Mouse (Mus musculus) heart, adult 2 months (tissue): ENCODE measurements around the gene Lypd6b. TPM values are rescaled to one million over a fixed set of nuclear protein-coding genes. Genes with fewer than 3 reads are reported as not detected.
A peak's percentile ranks its signal among the peaks of the same experiment; 100 is the strongest.

Experiments used
- DNase-seq, 2 experiments: peaks; one replicate each; pipeline ENCODE4 v3.0.0; 2021
- H3K27ac ChIP-seq: fragments of 200-600 bp; 2 replicates; pipeline ENCODE4 v1.8.1; 2022
- H3K27me3 ChIP-seq: fragments of 200-500 bp; 2 replicates; pipeline ENCODE4 v1.6.1; 2012; ENCODE audit warnings: mild to moderate bottlenecking, low read length, inconsistent platforms, mixed read lengths; ENCODE audit not compliant: control insufficient read depth, insufficient read depth
- H3K36me3 ChIP-seq: fragments of 200-500 bp; 2 replicates; pipeline ENCODE4 v1.6.1; 2012; ENCODE audit warnings: low read length, inconsistent platforms; ENCODE audit not compliant: control insufficient read depth, insufficient read depth
- H3K4me1 ChIP-seq: fragments of 200-500 bp; 2 replicates; pipeline ENCODE4 v1.6.1; 2011; ENCODE audit warnings: low read length; ENCODE audit not compliant: control insufficient read depth, insufficient read depth
- H3K4me3 ChIP-seq: fragments of 200-600 bp; 2 replicates; pipeline ENCODE4 v1.8.1; 2022
- H3K79me2 ChIP-seq: fragments of 200-500 bp; replicated peaks from 2 replicates; pipeline ENCODE4 v1.6.1; 2012; ENCODE audit warnings: mild to moderate bottlenecking, inconsistent platforms, low read length, moderate library complexity, mixed read lengths; ENCODE audit not compliant: control insufficient read depth, insufficient read depth
- H3K9ac ChIP-seq: fragments of 200-500 bp; 2 replicates; pipeline ENCODE4 v1.6.1; 2012; ENCODE audit warnings: low read depth, mild to moderate bottlenecking, control low read depth, inconsistent platforms, low read length, mixed read lengths
- CTCF ChIP-seq: fragments of 200-600 bp; IDR thresholded peaks from 2 replicates; pipeline ENCODE4 v1.8.1; 2022; ENCODE audit warnings: antibody characterized with exemption, mild to moderate bottlenecking, moderate library complexity
- EP300 ChIP-seq: fragments of 200-500 bp; IDR thresholded peaks from 2 replicates; pipeline ENCODE4 v1.6.1; 2011; ENCODE audit warnings: low read depth, low read length, control low read depth; ENCODE audit not compliant: insufficient read depth
- POLR2A ChIP-seq: fragments of 200-500 bp; IDR thresholded peaks from 2 replicates; pipeline ENCODE4 v1.6.1; 2011; ENCODE audit warnings: mild to moderate bottlenecking, low read depth, low read length, control low read depth; ENCODE audit not compliant: insufficient read depth
- WGBS: fragments of 180-500 bp; shearing (Covaris S2); methylation state at CpG from one replicate; pipeline ENCODE4 v1.1.7; 2018; 5-methylcytosine and 5-hydroxymethylcytosine counted together
- intact Hi-C: fragments of 180-260 bp; cut with DNase I; formaldehyde crosslinking; loops from one replicate; pipeline ENCODE4 v1.15.1; 2025
- polyA plus RNA-seq: library from polyadenylated mRNA; depleted of rRNA; stranded (reverse); fragments of >200 nt; gene quantifications from 2 replicates; pipeline ENCODE4 v1.2.3, GENCODE M21; 2012
- total RNA-seq, 2 experiments: library from RNA; stranded (reverse); gene quantifications; 2 replicates each; pipeline ENCODE4 v1.2.3; 2021

Lypd6b gene
- total and polyA plus RNA-seq, 3 experiments: 0.10 to 0.25 TPM; not detected in 1

- Histone ChIP-seq H3K79me2 (no peaks in the 10 kb centered on the region), H3K9ac (no peak overlapping the region), H3K4me3 (no peak overlapping the region), H3K27ac (no peak overlapping the region), H3K4me1 (no peaks in the 10 kb centered on the region), H3K27me3 (no peaks in the 10 kb centered on the region), H3K36me3 (no peaks in the 10 kb centered on the region)
- no peak for TF ChIP-seq EP300
- no peak for TF ChIP-seq POLR2A
- no peak for TF ChIP-seq CTCF
- 87% methylated on average over 4 of the region's 4 CpGs for WGBS
- intact Hi-C loops: no loop called here
- no peak for DNase-seq
These were observed 12.3 kb upstream of the Lypd6b start for GRCm38 (mm10) chr2:49775187-49775586.

DNA sequence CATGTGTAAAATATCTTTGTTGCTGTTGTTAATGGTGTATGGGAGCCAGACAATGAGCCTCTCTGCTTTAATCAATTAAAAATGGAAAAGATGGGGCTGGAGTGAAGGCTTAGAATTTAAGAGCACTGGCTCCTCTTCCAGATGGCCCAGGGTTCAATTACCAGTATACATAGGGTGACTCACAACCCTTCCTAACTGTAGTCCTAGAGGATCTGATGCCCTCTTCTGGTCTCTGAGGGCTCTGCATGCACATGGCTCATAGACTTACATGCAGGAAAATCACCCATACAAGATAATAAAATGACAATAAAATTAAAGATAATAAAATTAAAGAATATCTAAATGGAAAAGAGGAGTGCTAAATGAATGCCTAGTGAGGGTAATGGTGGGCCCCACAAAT is 11.8 kb upstream of the Lypd6b start:
- intact Hi-C loops: no loop called here
- TF ChIP-seq CTCF: peak; percentile 29; the same call in 1 of the 2 replicates
- no peak for TF ChIP-seq POLR2A
- TF ChIP-seq EP300: no peak
- Histone ChIP-seq H3K4me1 (no peaks in the 10 kb centered on the region), H3K36me3 (no peaks in the 10 kb centered on the region), H3K4me3 (no peak overlapping the region), H3K79me2 (no peaks in the 10 kb centered on the region), H3K27ac (no peak overlapping the region), H3K27me3 (no peaks in the 10 kb centered on the region), H3K9ac (no peak overlapping the region)
- no peak for DNase-seq

GRCm38 (mm10) chr2:49776407-49776806 is 11.1 kb upstream of the Lypd6b start:
- no peaks in the 10 kb centered on the region for H3K27me3 ChIP-seq
- no peaks in the 10 kb centered on the region for H3K79me2 ChIP-seq
- no peak overlapping the region for H3K4me3 ChIP-seq
- TF ChIP-seq POLR2A: no peak
- no peak for TF ChIP-seq EP300
- no peak for TF ChIP-seq CTCF
- WGBS: 79% methylated on average over 4 of the region's 4 CpGs
- H3K36me3 ChIP-seq: no peaks in the 10 kb centered on the region
- H3K4me1 ChIP-seq: no peaks in the 10 kb centered on the region
- H3K27ac ChIP-seq: no peak overlapping the region
- H3K9ac ChIP-seq: no peak overlapping the region
- no peak for DNase-seq
- intact Hi-C loops: no loop called here

GRCm38 (mm10) chr2:49788051-49788418 is 547 bp downstream of the Lypd6b start:
- peak overlapping the region; percentile 33; the same call in 1 of the 2 replicates for H3K4me3 ChIP-seq
- no peak for DNase-seq
- peaks cover 10% of the 10 kb centered on the region for H3K27me3 ChIP-seq
- no peak overlapping the region for H3K27ac ChIP-seq
- WGBS: 3% methylated on average over 14 of the region's 14 CpGs
- H3K9ac ChIP-seq: no peak overlapping the region
- TF ChIP-seq POLR2A: no peak
- TF ChIP-seq CTCF: no peak
- TF ChIP-seq EP300: no peak
- no peaks in the 10 kb centered on the region for H3K36me3 ChIP-seq
- no peaks in the 10 kb centered on the region for H3K4me1 ChIP-seq
- no peaks in the 10 kb centered on the region for H3K79me2 ChIP-seq
- intact Hi-C loops: no loop called here

- H3K79me2 ChIP-seq: no peaks in the 10 kb centered on the region
- no peak overlapping the region for H3K4me3 ChIP-seq
- no peak overlapping the region for H3K9ac ChIP-seq
- TF ChIP-seq POLR2A (no peak), EP300 (no peak), CTCF (no peak)
- DNase-seq: no peak
- WGBS: 27% methylated on average over 3 of the region's 3 CpGs
- no peaks in the 10 kb centered on the region for H3K36me3 ChIP-seq
- no peak overlapping the region for H3K27ac ChIP-seq
- intact Hi-C loops: no loop called here
- H3K4me1 ChIP-seq: no peaks in the 10 kb centered on the region
- peaks cover 10% of the 10 kb centered on the region for H3K27me3 ChIP-seq
These were observed 1.2 kb downstream of the Lypd6b start for GRCm38 (mm10) chr2:49788643-49789042.

- H3K27me3 ChIP-seq: peaks cover 10% of the 10 kb centered on the region
- 52% methylated on average over 6 of the region's 6 CpGs for WGBS
- intact Hi-C loops: no loop called here
These were observed 1.6 kb downstream of the Lypd6b start for GRCm38 (mm10) chr2:49789078-49789477.

More at GRCm38 (mm10) chr2:49789078-49789477, 1.6 kb downstream of the Lypd6b start:
- Histone ChIP-seq H3K9ac (no peak overlapping the region), H3K4me1 (no peaks in the 10 kb centered on the region), H3K27ac (no peak overlapping the region), H3K4me3 (no peak overlapping the region), H3K79me2 (no peaks in the 10 kb centered on the region), H3K36me3 (no peaks in the 10 kb centered on the region)
- TF ChIP-seq EP300: no peak
- TF ChIP-seq CTCF: no peak
- no peak for TF ChIP-seq POLR2A
- no peak for DNase-seq
